Mouse (Mus musculus): ENCODE measurements around the gene Echdc1. TPM values are rescaled to one million over a fixed set of nuclear protein-coding genes. Genes with fewer than 3 reads are reported as not detected.

Gene Echdc1
- 25.5 and 29.1 TPM in 2 replicates for polyA plus RNA-seq (2015; fragmentation: Nextera tagmentation; extraction: Ambion mirVana)

GRCm38 (mm10) chr10:29313064-29313638 is at the start of gene Echdc1:
Gene Echdc1 (plus strand): TSS chr10:29313166.
- no peaks in the 10 kb centered on the region for H3K9me3 ChIP-seq (replicated peaks; ENCODE audit: control insufficient read depth, low read length)

GRCm38 (mm10) chr10:29281736-29282135 is 31.2 kb upstream of the Echdc1 start:
- Histone ChIP-seq H3K27ac (ENCODE audit: low read length) (no peak overlapping the region), H3K4me3 (ENCODE audit: low read length) (no peak overlapping the region), H3K36me3 (ENCODE audit: control insufficient read depth, insufficient read depth) (no peaks in the 10 kb centered on the region), H3K9ac (ENCODE audit: low read length) (no peak overlapping the region), H3K9me3 (replicated peaks; ENCODE audit: control insufficient read depth, low read length) (no peaks in the 10 kb centered on the region), H3K27me3 (ENCODE audit: control insufficient read depth, insufficient read depth, low read length) (no peaks in the 10 kb centered on the region), H3K4me1 (ENCODE audit: control insufficient read depth, insufficient read depth, low read length) (no peaks in the 10 kb centered on the region), H3K4me2 (ENCODE audit: low read depth, low read length) (no peak overlapping the region)
- ATAC-seq (replicated peaks; ENCODE audit: extremely low read depth, insufficient read depth, low FRiP score): no peak
- WGBS: 51% methylated on average over 1 of the region's 1 CpGs

More at GRCm38 (mm10) chr10:29313064-29313638, at the start of gene Echdc1:
- Histone ChIP-seq H3K4me1 (ENCODE audit: control insufficient read depth, insufficient read depth, low read length) (peaks cover 6% of the 10 kb centered on the region; the same call in 1 of the 2 replicates), H3K36me3 (ENCODE audit: control insufficient read depth, insufficient read depth) (no peaks in the 10 kb centered on the region), H3K9ac (ENCODE audit: low read length) (peak within 1 kb of the TSS; percentile 94), H3K4me2 (ENCODE audit: low read depth, low read length) (peak within 1 kb of the TSS; percentile 81), H3K4me3 (ENCODE audit: low read length) (peak within 1 kb of the TSS; percentile 88), H3K27me3 (ENCODE audit: control insufficient read depth, insufficient read depth, low read length) (no peaks in the 10 kb centered on the region), H3K27ac (ENCODE audit: low read length) (peak within 1 kb of the TSS; percentile 92)
- WGBS: under 1% methylated on average over 49 of the region's 49 CpGs
- ATAC-seq (replicated peaks; ENCODE audit: extremely low read depth, insufficient read depth, low FRiP score): peak; percentile 99

GRCm38 (mm10) chr10:29285757-29286156 is 27.2 kb upstream of the Echdc1 start:
- no peak overlapping the region for H3K4me2 ChIP-seq (ENCODE audit: low read depth, low read length)
- WGBS: 68% methylated on average over 1 of the region's 1 CpGs
- H3K9ac ChIP-seq (ENCODE audit: low read length): no peak overlapping the region
- no peaks in the 10 kb centered on the region for H3K9me3 ChIP-seq (replicated peaks; ENCODE audit: control insufficient read depth, low read length)
- no peak for ATAC-seq (replicated peaks; ENCODE audit: extremely low read depth, insufficient read depth, low FRiP score)
- no peak overlapping the region for H3K27ac ChIP-seq (ENCODE audit: low read length)
- H3K4me3 ChIP-seq (ENCODE audit: low read length): no peak overlapping the region
- no peaks in the 10 kb centered on the region for H3K27me3 ChIP-seq (ENCODE audit: control insufficient read depth, insufficient read depth, low read length)
- H3K4me1 ChIP-seq (ENCODE audit: control insufficient read depth, insufficient read depth, low read length): no peaks in the 10 kb centered on the region
- H3K36me3 ChIP-seq (ENCODE audit: control insufficient read depth, insufficient read depth): no peaks in the 10 kb centered on the region

GRCm38 (mm10) chr10:29302230-29302629 is 10.7 kb upstream of the Echdc1 start:
- Histone ChIP-seq H3K27ac (ENCODE audit: low read length) (no peak overlapping the region), H3K4me3 (ENCODE audit: low read length) (no peak overlapping the region), H3K4me2 (ENCODE audit: low read depth, low read length) (no peak overlapping the region), H3K36me3 (ENCODE audit: control insufficient read depth, insufficient read depth) (no peaks in the 10 kb centered on the region), H3K9me3 (replicated peaks; ENCODE audit: control insufficient read depth, low read length) (no peaks in the 10 kb centered on the region), H3K27me3 (ENCODE audit: control insufficient read depth, insufficient read depth, low read length) (no peaks in the 10 kb centered on the region), H3K4me1 (ENCODE audit: control insufficient read depth, insufficient read depth, low read length) (no peaks in the 10 kb centered on the region), H3K9ac (ENCODE audit: low read length) (no peak overlapping the region)
- no peak for ATAC-seq (replicated peaks; ENCODE audit: extremely low read depth, insufficient read depth, low FRiP score)
- 94% methylated on average over 4 of the region's 4 CpGs for WGBS

- no peak for ATAC-seq (replicated peaks; ENCODE audit: extremely low read depth, insufficient read depth, low FRiP score)
- no peak overlapping the region for H3K4me2 ChIP-seq (ENCODE audit: low read depth, low read length)
- H3K9ac ChIP-seq (ENCODE audit: low read length): no peak overlapping the region
- H3K27ac ChIP-seq (ENCODE audit: low read length): no peak overlapping the region
- no peak overlapping the region for H3K4me3 ChIP-seq (ENCODE audit: low read length)
- WGBS: 68% methylated on average over 4 of the region's 4 CpGs
- H3K4me1 ChIP-seq (ENCODE audit: control insufficient read depth, insufficient read depth, low read length): peaks cover 6% of the 10 kb centered on the region; the same call in 1 of the 2 replicates
- H3K9me3 ChIP-seq (replicated peaks; ENCODE audit: control insufficient read depth, low read length): no peaks in the 10 kb centered on the region
- H3K36me3 ChIP-seq (ENCODE audit: control insufficient read depth, insufficient read depth): no peaks in the 10 kb centered on the region
- H3K27me3 ChIP-seq (ENCODE audit: control insufficient read depth, insufficient read depth, low read length): no peaks in the 10 kb centered on the region
Measured at GRCm38 (mm10) chr10:29311480-29312219, 1.3 kb upstream of the Echdc1 start.

- Histone ChIP-seq H3K9me3 (replicated peaks; ENCODE audit: control insufficient read depth, low read length) (no peaks in the 10 kb centered on the region), H3K4me1 (ENCODE audit: control insufficient read depth, insufficient read depth, low read length) (peaks cover 6% of the 10 kb centered on the region; the same call in 1 of the 2 replicates), H3K27me3 (ENCODE audit: control insufficient read depth, insufficient read depth, low read length) (no peaks in the 10 kb centered on the region), H3K4me3 (ENCODE audit: low read length) (peak overlapping the region; percentile 88), H3K9ac (ENCODE audit: low read length) (peak overlapping the region; percentile 94), H3K27ac (ENCODE audit: low read length) (no peak overlapping the region), H3K4me2 (ENCODE audit: low read depth, low read length) (peak overlapping the region; percentile 81), H3K36me3 (ENCODE audit: control insufficient read depth, insufficient read depth) (no peaks in the 10 kb centered on the region)
- WGBS: 37% methylated on average over 5 of the region's 5 CpGs
- no peak for ATAC-seq (replicated peaks; ENCODE audit: extremely low read depth, insufficient read depth, low FRiP score)
Measured at GRCm38 (mm10) chr10:29313905-29314304, 939 bp downstream of the Echdc1 start.

GRCm38 (mm10) chr10:29324817-29325216 is 11.9 kb downstream of the Echdc1 start:
- no peak for ATAC-seq (replicated peaks; ENCODE audit: extremely low read depth, insufficient read depth, low FRiP score)
- H3K4me1 ChIP-seq (ENCODE audit: control insufficient read depth, insufficient read depth, low read length): no peaks in the 10 kb centered on the region
- WGBS: 87% methylated on average over 2 of the region's 2 CpGs

GRCm38 (mm10) chr10:29333836-29334235 is 20.9 kb downstream of the Echdc1 start:
- Histone ChIP-seq H3K36me3 (ENCODE audit: control insufficient read depth, insufficient read depth) (peaks cover 3% of the 10 kb centered on the region; the same call in 1 of the 2 replicates), H3K4me1 (ENCODE audit: control insufficient read depth, insufficient read depth, low read length) (0 out of 2 replicates have a peak, but pooled peaks cover 2% of the 10 kb centered on the region), H3K27me3 (ENCODE audit: control insufficient read depth, insufficient read depth, low read length) (no peaks in the 10 kb centered on the region), H3K9ac (ENCODE audit: low read length) (no peak overlapping the region), H3K4me3 (ENCODE audit: low read length) (no peak overlapping the region), H3K4me2 (ENCODE audit: low read depth, low read length) (no peak overlapping the region), H3K9me3 (replicated peaks; ENCODE audit: control insufficient read depth, low read length) (no peaks in the 10 kb centered on the region), H3K27ac (ENCODE audit: low read length) (no peak overlapping the region)
- WGBS: 51% methylated on average over 4 of the region's 4 CpGs
- ATAC-seq (replicated peaks; ENCODE audit: extremely low read depth, insufficient read depth, low FRiP score): no peak

More at GRCm38 (mm10) chr10:29324817-29325216, 11.9 kb downstream of the Echdc1 start:
- H3K9me3 ChIP-seq (replicated peaks; ENCODE audit: control insufficient read depth, low read length): no peaks in the 10 kb centered on the region
- no peak overlapping the region for H3K27ac ChIP-seq (ENCODE audit: low read length)
- H3K4me2 ChIP-seq (ENCODE audit: low read depth, low read length): no peak overlapping the region
- no peaks in the 10 kb centered on the region for H3K36me3 ChIP-seq (ENCODE audit: control insufficient read depth, insufficient read depth)
- H3K27me3 ChIP-seq (ENCODE audit: control insufficient read depth, insufficient read depth, low read length): no peaks in the 10 kb centered on the region
- no peak overlapping the region for H3K9ac ChIP-seq (ENCODE audit: low read length)
- no peak overlapping the region for H3K4me3 ChIP-seq (ENCODE audit: low read length)
